Mouse (Mus musculus): Measurements from ENCODE around the gene Eno3. TPM values are rescaled to one million over a fixed set of nuclear protein-coding genes. Genes with fewer than 3 reads are reported as not detected.

Eno3 gene
- polyA plus RNA-seq, 1 experiment: 15.7 TPM

- Histone ChIP-seq H3K36me3 (ENCODE audit: control insufficient read depth, insufficient read depth, low read length, poor library complexity, severe bottlenecking) (peaks cover 18% of the 10 kb centered on the region), H3K9ac (ENCODE audit: low read depth, poor library complexity, severe bottlenecking) (peak overlapping the region; percentile 94), H3K27me3 (ENCODE audit: control insufficient read depth, insufficient read depth, low read length, poor library complexity, severe bottlenecking) (no peaks in the 10 kb centered on the region), H3K27ac (ENCODE audit: insufficient read depth, low read length) (no peak overlapping the region), H3K4me3 (ENCODE audit: low read depth, low read length) (peak overlapping the region; percentile 86), H3K4me1 (ENCODE audit: control insufficient read depth, insufficient read depth, low read length) (no peaks in the 10 kb centered on the region), H3K9me3 (replicated peaks; ENCODE audit: control insufficient read depth, insufficient read depth, low read length, poor library complexity, severe bottlenecking) (no peaks in the 10 kb centered on the region)
- TF ChIP-seq EP300 (IDR thresholded peaks at IDR 0.05; ENCODE audit: insufficient read depth, low read depth, low read length): no peak
- no peak for TF ChIP-seq CTCF (IDR thresholded peaks at IDR 0.05; ENCODE audit: low read depth, low read length)
- no peak for TF ChIP-seq POLR2A (IDR thresholded peaks at IDR 0.05; ENCODE audit: insufficient read depth, low read length)
Measured at GRCm38 (mm10) chr11:70701221-70701955, 44.4 kb downstream of the Eno3 start.

GRCm38 (mm10) chr11:70701984-70702733 is 45.2 kb downstream of the Eno3 start:
- Histone ChIP-seq H3K9me3 (replicated peaks; ENCODE audit: control insufficient read depth, insufficient read depth, low read length, poor library complexity, severe bottlenecking) (no peaks in the 10 kb centered on the region), H3K9ac (ENCODE audit: low read depth, poor library complexity, severe bottlenecking) (no peak overlapping the region), H3K27ac (ENCODE audit: insufficient read depth, low read length) (no peak overlapping the region), H3K4me3 (ENCODE audit: low read depth, low read length) (no peak overlapping the region), H3K27me3 (ENCODE audit: control insufficient read depth, insufficient read depth, low read length, poor library complexity, severe bottlenecking) (no peaks in the 10 kb centered on the region), H3K36me3 (ENCODE audit: control insufficient read depth, insufficient read depth, low read length, poor library complexity, severe bottlenecking) (peaks cover 26% of the 10 kb centered on the region), H3K4me1 (ENCODE audit: control insufficient read depth, insufficient read depth, low read length) (no peaks in the 10 kb centered on the region)
- TF ChIP-seq EP300 (IDR thresholded peaks at IDR 0.05; ENCODE audit: insufficient read depth, low read depth, low read length) (no peak), POLR2A (IDR thresholded peaks at IDR 0.05; ENCODE audit: insufficient read depth, low read length) (no peak), CTCF (IDR thresholded peaks at IDR 0.05; ENCODE audit: low read depth, low read length) (no peak)

- Histone ChIP-seq H3K9ac (ENCODE audit: low read depth, poor library complexity, severe bottlenecking) (no peak overlapping the region), H3K4me3 (ENCODE audit: low read depth, low read length) (no peak overlapping the region), H3K27me3 (ENCODE audit: control insufficient read depth, insufficient read depth, low read length, poor library complexity, severe bottlenecking) (no peaks in the 10 kb centered on the region), H3K27ac (ENCODE audit: insufficient read depth, low read length) (no peak overlapping the region), H3K36me3 (ENCODE audit: control insufficient read depth, insufficient read depth, low read length, poor library complexity, severe bottlenecking) (peaks cover 29% of the 10 kb centered on the region), H3K4me1 (ENCODE audit: control insufficient read depth, insufficient read depth, low read length) (no peaks in the 10 kb centered on the region), H3K9me3 (replicated peaks; ENCODE audit: control insufficient read depth, insufficient read depth, low read length, poor library complexity, severe bottlenecking) (no peaks in the 10 kb centered on the region)
- TF ChIP-seq CTCF (IDR thresholded peaks at IDR 0.05; ENCODE audit: low read depth, low read length) (no peak), POLR2A (IDR thresholded peaks at IDR 0.05; ENCODE audit: insufficient read depth, low read length) (no peak), EP300 (IDR thresholded peaks at IDR 0.05; ENCODE audit: insufficient read depth, low read depth, low read length) (no peak)
Measured at GRCm38 (mm10) chr11:70702781-70703180, 45.8 kb downstream of the Eno3 start.

GRCm38 (mm10) chr11:70706127-70706526 is 49.1 kb downstream of the Eno3 start:
- no peak overlapping the region for H3K9ac ChIP-seq (ENCODE audit: low read depth, poor library complexity, severe bottlenecking)
- H3K36me3 ChIP-seq (ENCODE audit: control insufficient read depth, insufficient read depth, low read length, poor library complexity, severe bottlenecking): peaks cover 32% of the 10 kb centered on the region
- no peaks in the 10 kb centered on the region for H3K4me1 ChIP-seq (ENCODE audit: control insufficient read depth, insufficient read depth, low read length)
- no peaks in the 10 kb centered on the region for H3K9me3 ChIP-seq (replicated peaks; ENCODE audit: control insufficient read depth, insufficient read depth, low read length, poor library complexity, severe bottlenecking)
- H3K27ac ChIP-seq (ENCODE audit: insufficient read depth, low read length): no peak overlapping the region
- H3K27me3 ChIP-seq (ENCODE audit: control insufficient read depth, insufficient read depth, low read length, poor library complexity, severe bottlenecking): no peaks in the 10 kb centered on the region
- no peak overlapping the region for H3K4me3 ChIP-seq (ENCODE audit: low read depth, low read length)
- no peak for TF ChIP-seq CTCF (IDR thresholded peaks at IDR 0.05; ENCODE audit: low read depth, low read length)
- TF ChIP-seq POLR2A (IDR thresholded peaks at IDR 0.05; ENCODE audit: insufficient read depth, low read length): no peak
- TF ChIP-seq EP300 (IDR thresholded peaks at IDR 0.05; ENCODE audit: insufficient read depth, low read depth, low read length): no peak

GRCm38 (mm10) chr11:70711026-70711425 is 54.0 kb downstream of the Eno3 start:
- TF ChIP-seq EP300 (IDR thresholded peaks at IDR 0.05; ENCODE audit: insufficient read depth, low read depth, low read length) (no peak), POLR2A (IDR thresholded peaks at IDR 0.05; ENCODE audit: insufficient read depth, low read length) (no peak), CTCF (IDR thresholded peaks at IDR 0.05; ENCODE audit: low read depth, low read length) (no peak)
- no peak overlapping the region for H3K4me3 ChIP-seq (ENCODE audit: low read depth, low read length)
- no peaks in the 10 kb centered on the region for H3K4me1 ChIP-seq (ENCODE audit: control insufficient read depth, insufficient read depth, low read length)
- H3K36me3 ChIP-seq (ENCODE audit: control insufficient read depth, insufficient read depth, low read length, poor library complexity, severe bottlenecking): peaks cover 25% of the 10 kb centered on the region
- H3K27ac ChIP-seq (ENCODE audit: insufficient read depth, low read length): no peak overlapping the region
- no peaks in the 10 kb centered on the region for H3K27me3 ChIP-seq (ENCODE audit: control insufficient read depth, insufficient read depth, low read length, poor library complexity, severe bottlenecking)
- H3K9ac ChIP-seq (ENCODE audit: low read depth, poor library complexity, severe bottlenecking): no peak overlapping the region
- no peaks in the 10 kb centered on the region for H3K9me3 ChIP-seq (replicated peaks; ENCODE audit: control insufficient read depth, insufficient read depth, low read length, poor library complexity, severe bottlenecking)

Other genes starting within 250 kb of the Eno3 start
- 74.1 TPM in 2 replicates for gene Pelp1, start 247.2 kb upstream of the Eno3 start, polyA plus RNA-seq (2011; ENCODE audit: insufficient read depth, insufficient read length, low read depth, missing spikeins)
- 34.2 and 39.6 TPM in 2 replicates for gene Arrb2, start 224.6 kb upstream of the Eno3 start, polyA plus RNA-seq (2011; ENCODE audit: insufficient read depth, insufficient read length, low read depth, missing spikeins)
- 26.9 and 32.1 TPM in 2 replicates for gene Med11, start 205.3 kb upstream of the Eno3 start, polyA plus RNA-seq (2011; ENCODE audit: insufficient read depth, insufficient read length, low read depth, missing spikeins)
- 0.78 and 1.3 TPM in 2 replicates for gene Zmynd15, start 197.8 kb upstream of the Eno3 start, polyA plus RNA-seq (2011; ENCODE audit: insufficient read depth, insufficient read length, low read depth, missing spikeins)
- 15.7 and 16.6 TPM in 2 replicates for gene Cxcl16, start 197.2 kb upstream of the Eno3 start, polyA plus RNA-seq (2011; ENCODE audit: insufficient read depth, insufficient read length, low read depth, missing spikeins)
- 1.8 and 3.5 TPM in 2 replicates for gene Tm4sf5, start 152.0 kb upstream of the Eno3 start, polyA plus RNA-seq (2011; ENCODE audit: insufficient read depth, insufficient read length, low read depth, missing spikeins)
- gene Vmo1, start 142.6 kb upstream of the Eno3 start, polyA plus RNA-seq (2011; ENCODE audit: insufficient read depth, insufficient read length, low read depth, missing spikeins): not detected in 2 replicates
- gene Gltpd2, start 138.0 kb upstream of the Eno3 start, polyA plus RNA-seq (2011; ENCODE audit: insufficient read depth, insufficient read length, low read depth, missing spikeins): not detected in 2 replicates
- 244 and 250 TPM in 2 replicates for gene Psmb6, start 131.8 kb upstream of the Eno3 start, polyA plus RNA-seq (2011; ENCODE audit: insufficient read depth, insufficient read length, low read depth, missing spikeins)
- not detected in 2 replicates for gene Gm40193, start 124.3 kb upstream of the Eno3 start, polyA plus RNA-seq (2011; ENCODE audit: insufficient read depth, insufficient read length, low read depth, missing spikeins)
- 7.3 and 8.3 TPM in 2 replicates for gene Pld2, start 117.1 kb upstream of the Eno3 start, polyA plus RNA-seq (2011; ENCODE audit: insufficient read depth, insufficient read length, low read depth, missing spikeins)
- 25.2 and 31.8 TPM in 2 replicates for gene Mink1, start 94.3 kb upstream of the Eno3 start, polyA plus RNA-seq (2011; ENCODE audit: insufficient read depth, insufficient read length, low read depth, missing spikeins)
- gene 4930544D05Rik, start 41.4 kb upstream of the Eno3 start, polyA plus RNA-seq (2011; ENCODE audit: insufficient read depth, insufficient read length, low read depth, missing spikeins): not detected in 2 replicates
- 0.56 TPM in 1 of 2 replicates, not detected in the other for gene Chrne, start 38.0 kb upstream of the Eno3 start, polyA plus RNA-seq (2011; ENCODE audit: insufficient read depth, insufficient read length, low read depth, missing spikeins)
- gene Gp1ba, start 18.1 kb upstream of the Eno3 start, polyA plus RNA-seq (2011; ENCODE audit: insufficient read depth, insufficient read length, low read depth, missing spikeins): not detected in 2 replicates
- gene Rnf167, start 10.0 kb upstream of the Eno3 start, polyA plus RNA-seq (2011; ENCODE audit: insufficient read depth, insufficient read length, low read depth, missing spikeins): 55.2 and 61.8 TPM in 2 replicates
- gene Slc25a11, start 9.7 kb upstream of the Eno3 start, polyA plus RNA-seq (2011; ENCODE audit: insufficient read depth, insufficient read length, low read depth, missing spikeins): 45.0 and 48.0 TPM in 2 replicates
- gene Pfn1, start 2.6 kb upstream of the Eno3 start, polyA plus RNA-seq (2011; ENCODE audit: insufficient read depth, insufficient read length, low read depth, missing spikeins): 630 and 707 TPM in 2 replicates
- 195 and 218 TPM in 2 replicates for gene Spag7, start 12.2 kb downstream of the Eno3 start, polyA plus RNA-seq (2011; ENCODE audit: insufficient read depth, insufficient read length, low read depth, missing spikeins)
- gene Camta2, start 30.9 kb downstream of the Eno3 start, polyA plus RNA-seq (2011; ENCODE audit: insufficient read depth, insufficient read length, low read depth, missing spikeins): 10.0 and 12.8 TPM in 2 replicates
- gene Inca1, start 43.0 kb downstream of the Eno3 start, polyA plus RNA-seq (2011; ENCODE audit: insufficient read depth, insufficient read length, low read depth, missing spikeins): 4.4 and 4.5 TPM in 2 replicates
- 38.2 and 42.2 TPM in 2 replicates for gene Kif1c, start 43.3 kb downstream of the Eno3 start, polyA plus RNA-seq (2011; ENCODE audit: insufficient read depth, insufficient read length, low read depth, missing spikeins)
- 3.3 and 3.6 TPM in 2 replicates for gene Zfp3, start 107.0 kb downstream of the Eno3 start, polyA plus RNA-seq (2011; ENCODE audit: insufficient read depth, insufficient read length, low read depth, missing spikeins)
- not detected in 2 replicates for gene Scimp, start 155.4 kb downstream of the Eno3 start, polyA plus RNA-seq (2011; ENCODE audit: insufficient read depth, insufficient read length, low read depth, missing spikeins)
- 46.4 and 50.9 TPM in 2 replicates for gene Rabep1, start 187.6 kb downstream of the Eno3 start, polyA plus RNA-seq (2011; ENCODE audit: insufficient read depth, insufficient read length, low read depth, missing spikeins)